Mouse (Mus musculus): ENCODE data around the gene Ncoa3.

GRCm38 (mm10) chr2:165981248-165981977 lies 11.0 kb upstream of the Ncoa3 start:
- TF ChIP-seq CTCF (IDR thresholded peaks at IDR 0.05; ENCODE audit: control insufficient read depth, insufficient read depth, insufficient replicate concordance, low read depth, low read length): no peak
- no peak for TF ChIP-seq POLR2A (IDR thresholded peaks at IDR 0.05; ENCODE audit: control insufficient read depth, low read depth, low read length)
